Mouse (Mus musculus): ENCODE measurements around the gene Sprr2i.

DNA sequence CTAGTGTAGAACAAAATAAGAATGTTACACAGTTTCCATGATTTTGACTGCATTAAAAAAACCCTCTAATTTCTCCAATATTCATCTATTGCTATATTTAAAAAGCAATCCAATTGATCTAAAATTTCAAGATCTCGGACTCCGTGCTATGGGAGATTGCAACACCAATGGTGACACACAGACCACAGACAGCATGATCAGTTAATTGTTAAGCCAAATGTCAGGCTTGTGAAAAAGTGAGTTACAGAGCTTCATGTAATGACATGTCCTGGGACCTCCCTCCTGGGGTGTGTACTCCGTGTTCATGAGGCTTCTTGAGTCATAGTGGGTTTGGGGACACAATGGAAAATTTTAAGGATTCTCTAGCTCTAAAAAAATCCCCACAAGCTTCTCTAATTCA is 32.4 kb downstream of the Sprr2i start:
- TF ChIP-seq POLR2A (IDR thresholded peaks at IDR 0.05; ENCODE audit: borderline replicate concordance, extremely low read depth, low read depth, low read length) (no peak), CTCF (IDR thresholded peaks at IDR 0.05; ENCODE audit: insufficient read depth, low read length) (no peak)

Data from lung, adult 2 months (tissue).